Mouse (Mus musculus) monocyte, adult 2 months (primary cell): ENCODE data around the gene Mpzl3.
A peak's percentile ranks its signal among the peaks of the same experiment; 100 is the strongest.

Experiments used
- DNase-seq, 2 experiments: peaks; one replicate each; pipeline ENCODE4 v3.0.0; 2022; ENCODE audit warnings: low spot score in 2 of 2, low read depth in 1 of 2

Gene Mpzl3

DNA sequence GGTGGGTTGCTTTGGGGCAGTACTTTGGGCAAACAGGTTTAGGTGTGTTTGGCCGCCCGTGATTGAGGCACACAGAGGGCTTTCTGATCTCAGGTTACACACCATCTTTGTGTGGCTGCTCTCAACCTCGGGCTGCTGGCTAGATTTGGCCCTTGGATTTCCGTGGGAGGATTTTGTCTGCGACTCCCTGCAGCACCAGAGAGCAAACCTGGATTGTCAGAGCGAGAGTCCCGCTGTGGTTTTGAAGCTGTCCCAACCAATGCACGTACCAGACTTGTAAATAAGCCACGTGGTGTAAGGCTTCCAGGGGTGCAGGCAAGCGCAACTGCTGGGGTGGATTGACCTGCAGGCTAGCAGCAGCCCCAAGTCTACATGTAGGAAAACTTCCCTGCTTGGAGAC lies 12.0 kb upstream of the Mpzl3 start:
- DNase-seq, result no peak

- no peak for DNase-seq
Measured at GRCm38 (mm10) chr9:45046973-45047372, 8.0 kb upstream of the Mpzl3 start.

DNA sequence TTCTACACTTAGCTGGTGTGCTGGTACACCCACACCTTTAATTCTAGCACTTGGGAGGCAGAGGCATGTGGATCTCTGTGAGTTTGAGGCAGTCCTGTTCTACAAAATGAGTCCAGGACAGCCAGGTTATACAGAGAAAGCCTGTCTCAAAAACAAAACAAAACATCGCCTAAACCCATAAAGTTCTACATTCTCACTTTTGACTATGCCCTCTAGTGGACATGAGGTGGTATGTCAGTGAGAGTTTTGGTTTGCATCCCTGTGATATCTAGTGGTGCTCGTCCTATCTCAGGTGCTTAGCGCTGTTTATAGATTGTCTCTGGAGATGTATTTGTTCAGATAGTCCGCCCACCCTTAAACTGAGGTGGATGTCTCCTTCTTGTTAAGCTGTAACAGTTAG lies 6.5 kb upstream of the Mpzl3 start:
- no peak for DNase-seq

GRCm38 (mm10) chr9:45049731-45050130 lies 5.3 kb upstream of the Mpzl3 start:
- DNase-seq, result no peak

GRCm38 (mm10) chr9:45050301-45050700 lies 4.7 kb upstream of the Mpzl3 start:
- DNase-seq, result no peak

- DNase-seq, result no peak
Measured at GRCm38 (mm10) chr9:45058304-45058940, 3.4 kb downstream of the Mpzl3 start.

DNA sequence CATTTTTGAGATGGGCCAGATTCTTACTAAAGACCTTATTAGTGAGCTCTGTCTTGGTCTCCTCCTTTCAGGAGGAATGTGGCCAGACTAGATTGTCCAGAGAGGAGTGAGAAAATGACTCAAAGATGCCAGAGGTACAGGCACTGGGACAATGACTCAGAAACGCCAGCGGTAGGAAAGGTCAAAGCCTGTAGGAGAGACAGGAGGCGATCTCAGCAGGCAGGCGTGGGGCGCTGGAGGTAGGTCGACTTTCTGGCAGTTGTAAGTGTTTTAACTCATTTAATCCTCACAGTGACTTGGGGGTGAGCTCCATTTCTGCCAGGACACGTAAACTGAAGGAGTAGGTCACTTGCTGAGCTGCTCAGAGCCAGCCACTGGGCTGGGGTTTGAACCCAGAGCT lies 5.2 kb downstream of the Mpzl3 start:
- no peak for DNase-seq

DNA sequence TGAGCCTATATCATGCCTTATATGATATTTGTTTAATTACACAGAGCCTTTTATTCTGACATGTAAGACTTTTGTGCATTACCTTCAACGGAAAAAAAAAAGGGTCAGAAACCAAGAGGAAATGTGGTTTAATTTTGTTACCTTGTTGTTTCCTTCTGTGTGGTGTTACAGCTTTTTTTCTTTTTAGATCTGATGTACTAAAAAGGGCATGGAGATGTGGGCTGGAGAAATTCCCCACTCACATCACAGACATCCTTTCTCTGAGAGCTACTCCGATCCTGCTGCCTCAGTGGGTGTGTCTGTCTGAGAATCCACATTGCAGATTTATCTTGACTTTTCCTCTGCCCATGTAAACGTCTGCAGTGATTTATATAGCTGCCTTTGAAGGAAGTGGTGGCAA lies 7.7 kb downstream of the Mpzl3 start:
- DNase-seq, result no peak

DNA sequence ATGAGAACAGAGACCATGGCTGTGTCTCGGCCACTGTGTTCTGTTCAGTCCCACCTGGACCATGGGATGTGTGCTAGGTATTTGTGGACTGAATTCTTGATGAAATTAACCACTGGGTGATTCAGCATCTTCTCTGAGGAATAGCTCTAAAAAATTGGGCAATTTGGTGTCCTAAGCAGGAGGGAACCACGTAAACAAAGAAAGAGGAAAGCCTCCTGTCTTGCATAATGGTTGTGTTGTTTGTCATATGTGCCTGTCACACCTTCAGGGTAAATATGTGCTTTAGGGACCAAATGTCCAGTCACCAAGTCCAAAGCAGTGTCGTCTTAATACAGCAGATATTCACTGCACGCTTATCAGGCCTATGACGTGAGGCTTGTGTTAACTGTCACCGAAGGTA lies 9.4 kb downstream of the Mpzl3 start:
- no peak for DNase-seq

DNA sequence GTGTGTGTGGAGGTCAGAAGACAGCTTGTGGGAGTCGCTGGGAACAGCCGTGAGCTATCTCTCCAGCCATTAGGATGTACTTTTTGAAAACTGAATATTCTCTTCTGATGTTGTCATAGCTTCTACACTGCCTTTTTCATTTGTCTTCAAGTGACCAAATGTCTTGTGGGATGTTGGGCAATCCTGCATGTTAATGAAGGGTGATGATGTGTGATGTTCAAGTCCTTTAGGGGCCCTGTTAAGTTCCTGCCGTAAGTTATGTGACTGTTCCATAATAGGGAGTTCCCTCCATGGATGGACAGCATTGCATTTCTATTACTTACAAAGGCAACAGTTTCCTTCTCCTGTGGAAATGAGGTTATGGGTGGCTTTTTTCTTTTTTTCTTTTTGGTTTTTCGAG lies 11.7 kb downstream of the Mpzl3 start:
- DNase-seq, result no peak

DNA sequence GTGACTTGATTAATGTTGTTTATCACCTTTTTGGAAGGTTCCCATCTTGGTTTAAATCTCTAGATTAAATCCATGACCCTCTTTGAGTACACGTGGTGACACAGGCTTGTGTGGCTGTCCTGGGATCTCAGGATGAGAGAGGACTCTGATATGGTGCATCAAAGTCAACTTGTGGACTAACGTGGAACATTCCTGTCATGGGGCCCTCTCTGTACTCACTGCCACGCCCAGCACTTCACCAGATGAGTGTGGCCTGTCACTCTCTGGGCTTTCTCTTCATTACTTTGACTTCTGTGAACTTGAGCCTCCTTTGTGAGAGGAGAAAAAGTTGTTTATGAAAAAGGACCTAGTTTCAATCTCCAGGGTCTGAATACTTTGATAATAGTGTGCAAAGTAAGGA lies 16.8 kb downstream of the Mpzl3 start:
- no peak for DNase-seq

GRCm38 (mm10) chr9:45077859-45078258 lies 22.9 kb downstream of the Mpzl3 start:
- DNase-seq, result no peak

DNA sequence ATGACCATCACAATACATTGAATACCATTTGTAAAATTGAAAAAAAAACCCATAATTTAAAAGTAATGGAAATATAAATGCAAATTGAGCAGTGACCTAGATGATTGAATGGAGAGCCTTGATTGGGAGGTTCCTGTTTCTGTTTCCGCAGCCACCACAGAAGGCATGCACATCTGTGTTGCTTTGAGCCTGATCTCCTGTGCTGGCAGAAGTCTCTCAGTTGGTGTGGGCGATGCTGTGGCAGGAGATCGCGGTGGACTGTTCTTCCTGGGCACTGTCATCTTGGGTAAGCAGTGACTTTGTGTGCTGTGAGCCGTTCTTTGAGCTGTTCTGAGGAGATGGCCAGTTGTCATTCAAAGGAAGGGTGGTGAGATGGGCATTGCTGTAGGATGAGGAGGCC lies 24.0 kb downstream of the Mpzl3 start, which contains the start of gene Jaml:
Gene Jaml (plus strand): TSS at position 173 of the 400 bp plus-strand sequence.
- DNase-seq, result no peak

DNA sequence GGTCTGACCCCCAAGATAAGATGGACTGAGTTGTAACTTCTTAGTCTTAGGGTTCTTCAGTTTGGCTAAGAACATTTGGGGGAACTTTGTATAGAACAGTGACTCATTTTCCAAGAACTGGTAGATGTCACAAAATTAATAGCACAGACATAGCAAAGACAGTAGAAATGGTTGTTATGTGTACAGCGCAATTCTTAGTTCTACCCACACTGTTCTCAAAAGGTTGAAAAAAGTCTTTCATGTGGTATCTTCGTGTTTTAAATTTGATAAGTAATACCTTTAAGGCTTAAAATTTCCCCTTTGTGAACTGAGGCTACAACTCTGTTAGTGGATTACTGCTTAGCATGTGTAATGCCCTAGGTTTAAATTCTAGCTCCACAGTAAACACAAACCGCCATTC lies 28.1 kb downstream of the Mpzl3 start:
- DNase-seq, result no peak

GRCm38 (mm10) chr9:45084556-45084955 lies 29.6 kb downstream of the Mpzl3 start:
- DNase-seq, result peak; percentile 24 to 42

DNA sequence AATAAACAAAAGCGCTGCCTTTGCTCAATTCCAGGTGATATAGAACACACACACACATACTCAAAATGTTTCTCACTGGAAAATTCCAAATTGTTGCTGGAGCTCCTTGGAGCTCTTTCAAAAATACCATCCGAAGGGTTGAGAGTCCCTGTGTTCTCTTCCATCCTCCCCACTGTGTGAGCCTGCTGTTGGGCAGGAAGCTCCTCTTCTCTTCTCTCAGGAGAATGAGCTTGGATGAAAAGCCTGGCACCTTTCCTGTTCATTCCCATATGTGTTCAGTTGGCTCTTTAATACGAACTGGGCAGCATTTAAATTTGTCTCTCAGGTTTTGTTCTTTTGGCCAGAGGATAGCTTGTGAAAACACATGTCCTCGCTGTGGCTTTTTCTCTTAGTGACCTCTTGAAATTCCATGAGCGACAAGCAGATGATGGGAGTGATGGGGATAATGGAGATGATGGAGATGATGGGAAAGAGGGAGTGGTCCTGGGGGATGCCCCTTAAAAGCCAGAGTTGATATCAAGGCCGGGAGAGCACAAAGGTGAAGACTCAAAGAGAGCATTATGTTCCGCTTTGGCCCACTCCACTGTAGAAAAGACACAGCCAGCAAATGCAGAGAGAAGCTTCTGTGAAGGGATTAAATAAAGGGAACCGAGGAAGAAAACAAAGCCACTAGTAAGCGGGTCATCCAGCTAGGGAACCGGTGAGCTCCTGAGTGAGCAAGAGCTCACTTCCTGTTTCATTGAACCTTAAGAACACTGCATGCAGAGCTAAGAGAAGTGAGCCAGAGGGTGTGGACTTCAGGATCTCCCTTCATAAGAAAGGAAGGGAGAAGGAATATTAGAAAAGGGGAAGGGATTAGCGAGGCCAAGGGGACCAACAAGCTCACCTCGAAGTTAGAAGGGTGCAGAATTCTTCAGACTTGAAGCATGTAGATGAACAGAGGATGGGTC lies 31.0 kb downstream of the Mpzl3 start:
- DNase-seq, result peak; percentile 23 to 33

DNA sequence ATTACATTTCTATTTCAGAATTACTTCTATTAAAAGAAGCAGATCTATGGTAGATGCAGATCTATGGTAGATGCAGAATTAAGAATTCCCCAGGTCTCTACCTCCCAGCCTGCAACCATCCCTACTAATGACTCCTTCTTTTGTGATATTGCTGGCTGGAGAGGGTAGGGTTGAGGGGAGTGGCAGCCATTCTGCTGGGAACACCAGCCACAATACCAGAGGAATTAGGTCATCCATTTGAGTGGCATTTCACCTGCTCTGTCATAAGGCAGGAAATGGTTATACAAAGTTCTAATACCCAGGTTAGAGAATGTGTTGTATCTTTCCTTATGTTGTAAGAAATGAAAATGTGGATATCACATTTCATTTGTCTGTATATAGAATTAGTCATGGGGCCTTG lies 33.1 kb downstream of the Mpzl3 start:
- no peak for DNase-seq

DNA sequence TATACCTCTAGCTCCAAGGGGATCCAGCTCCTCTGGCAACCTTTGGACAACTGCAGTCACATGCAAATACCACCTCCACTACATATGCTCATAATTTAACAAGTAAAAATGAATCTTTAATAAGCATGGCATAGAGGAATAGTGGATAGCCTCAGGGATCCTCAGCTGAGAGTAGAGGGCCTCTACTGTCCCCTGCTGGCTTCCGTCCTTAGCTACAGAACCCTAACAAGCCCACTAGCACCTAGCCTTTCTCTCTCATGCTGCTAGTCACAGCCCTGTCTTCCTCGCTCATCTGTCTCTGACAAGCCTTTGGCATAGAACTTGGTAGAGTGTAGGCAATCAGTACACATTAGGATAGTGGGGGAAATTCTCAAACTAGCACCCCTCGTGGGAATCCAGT lies 35.8 kb downstream of the Mpzl3 start:
- no peak for DNase-seq

- DNase-seq, result no peak
Measured at GRCm38 (mm10) chr9:45092641-45093040, 37.7 kb downstream of the Mpzl3 start.

- no peak for DNase-seq
Measured at GRCm38 (mm10) chr9:45095149-45095937, 40.4 kb downstream of the Mpzl3 start.

DNA sequence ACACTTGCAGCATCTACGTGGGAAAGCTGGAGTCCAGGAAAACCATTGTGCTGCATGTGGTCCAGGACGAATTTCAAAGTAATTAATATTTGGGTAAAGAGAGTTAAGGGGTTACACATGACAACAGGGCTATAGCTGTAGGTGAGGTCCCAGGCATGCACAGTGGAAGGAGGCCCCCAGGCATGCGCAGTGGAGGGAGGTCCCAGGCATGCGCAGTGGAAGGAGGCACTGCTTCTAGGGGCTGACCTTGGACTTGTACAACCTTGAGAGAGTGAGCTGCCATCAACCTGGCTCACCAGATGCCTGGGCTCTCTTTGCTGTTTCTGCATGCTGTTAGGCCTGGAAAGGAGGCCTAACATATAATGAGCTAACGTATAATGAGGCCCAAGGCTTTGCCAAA lies 42.9 kb downstream of the Mpzl3 start:
- no peak for DNase-seq

GRCm38 (mm10) chr9:45098426-45098825 lies 43.4 kb downstream of the Mpzl3 start:
- no peak for DNase-seq
